Mouse (Mus musculus) left cerebral cortex, adult 18-20 months (tissue): ENCODE data around the gene Sipa1l2. TPM values are rescaled to one million over a fixed set of nuclear protein-coding genes. Genes with fewer than 3 reads are reported as not detected.

ENCODE experiments used
- DNase-seq, 2 experiments: peaks; one replicate each; pipeline ENCODE4 v3.0.0; 2021 to 2022; ENCODE audit warnings: low spot score in 2 of 2, mixed read lengths in 1 of 2
- total RNA-seq, 2 experiments: library from RNA; stranded (reverse); gene quantifications; 2 replicates each; pipeline ENCODE4 v1.2.3; 2021

Gene Sipa1l2
- total RNA-seq, 2 experiments from 2014 or later: 42.4 to 43.1 TPM

DNA sequence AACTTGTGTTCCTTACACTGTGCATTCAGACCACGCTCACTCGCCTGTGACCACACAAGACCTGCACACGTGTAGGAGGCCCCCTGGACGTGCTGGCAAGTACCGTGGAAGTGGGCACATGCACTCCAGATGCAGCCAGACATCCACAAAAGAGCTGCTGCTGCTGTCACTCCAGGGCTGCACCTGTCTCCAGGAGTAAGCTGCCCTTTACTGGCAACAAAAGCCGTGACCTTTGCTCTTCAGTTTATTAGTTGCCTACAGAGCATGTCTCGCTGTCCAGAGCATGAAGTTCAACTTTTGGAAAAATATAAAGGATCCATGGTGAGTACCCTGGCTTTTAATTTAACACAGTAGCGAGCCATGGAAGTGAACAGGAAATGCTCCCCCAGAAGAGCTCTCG is 98.2 kb downstream of the Sipa1l2 start:
- DNase-seq: no peak

DNA sequence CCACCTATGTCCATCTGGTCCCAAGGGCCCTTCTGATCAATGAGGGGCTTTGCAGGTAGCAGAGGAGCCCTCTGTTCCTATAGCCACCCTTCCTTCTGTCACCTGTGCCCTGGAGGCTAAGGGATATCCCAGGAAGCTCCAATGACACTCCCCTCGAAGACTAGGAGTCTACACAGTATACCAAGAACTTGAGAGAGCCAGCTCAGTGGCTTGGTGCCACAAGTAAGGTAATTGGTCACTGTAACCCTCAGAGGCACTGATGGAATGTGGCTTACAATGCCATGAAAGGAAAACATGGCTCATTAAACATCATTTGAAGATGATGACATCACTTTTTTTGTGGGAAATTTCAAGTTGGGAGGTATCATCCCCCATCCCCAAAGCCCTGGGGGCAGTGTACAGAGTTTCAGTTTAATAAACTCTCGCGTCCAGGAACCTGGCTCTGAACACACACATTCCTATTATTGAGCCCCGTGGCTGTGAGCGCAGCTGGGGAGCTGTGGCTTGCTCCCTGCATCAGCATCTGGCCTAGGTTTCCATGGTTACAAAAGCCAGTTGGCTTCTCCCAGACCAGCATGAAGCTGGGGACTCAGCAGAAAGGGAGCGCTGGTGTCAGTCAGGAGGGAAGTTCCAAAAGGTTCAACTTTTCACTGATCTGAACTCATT is 104.3 kb downstream of the Sipa1l2 start:
- DNase-seq: no peak

DNA sequence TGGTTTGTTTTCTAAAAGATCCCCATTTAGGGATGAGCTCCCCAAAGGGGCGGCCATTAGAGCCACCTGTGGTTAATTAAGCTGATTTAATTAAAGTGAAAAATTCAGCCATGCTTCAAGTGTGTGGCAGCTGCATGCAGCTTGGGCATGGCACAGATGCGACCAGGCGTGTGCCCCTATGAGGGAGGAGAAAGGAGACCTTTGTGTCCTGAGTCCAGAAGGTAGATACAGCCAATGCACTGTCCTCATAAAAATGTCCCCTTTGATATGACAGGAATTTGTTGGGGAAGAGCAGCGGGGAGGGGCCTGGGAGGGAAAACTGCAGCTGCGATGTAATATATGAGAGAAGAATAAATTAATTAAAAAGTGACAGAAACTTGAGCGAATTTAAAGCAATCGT is 106.7 kb downstream of the Sipa1l2 start:
- DNase-seq: no peak

DNA sequence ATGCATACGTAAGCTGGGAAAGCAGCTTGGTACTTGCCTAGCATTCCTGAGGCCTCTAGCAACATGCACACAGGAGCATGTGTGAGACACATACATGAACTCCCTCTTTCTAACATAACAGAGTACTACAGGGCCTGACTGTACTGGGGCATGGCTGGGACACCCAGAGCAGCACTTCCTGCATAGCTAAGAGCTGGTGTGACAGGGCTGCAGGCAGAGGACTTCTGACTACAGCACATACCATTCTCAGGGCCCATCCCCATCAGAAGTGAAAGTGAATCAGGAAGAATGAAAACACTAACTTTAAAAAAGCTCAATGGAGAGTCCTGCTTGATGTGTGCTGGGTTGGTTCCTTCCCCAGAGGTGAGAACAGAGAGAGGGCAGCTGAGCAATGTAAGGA is 108.1 kb downstream of the Sipa1l2 start:
- DNase-seq: no peak

DNA sequence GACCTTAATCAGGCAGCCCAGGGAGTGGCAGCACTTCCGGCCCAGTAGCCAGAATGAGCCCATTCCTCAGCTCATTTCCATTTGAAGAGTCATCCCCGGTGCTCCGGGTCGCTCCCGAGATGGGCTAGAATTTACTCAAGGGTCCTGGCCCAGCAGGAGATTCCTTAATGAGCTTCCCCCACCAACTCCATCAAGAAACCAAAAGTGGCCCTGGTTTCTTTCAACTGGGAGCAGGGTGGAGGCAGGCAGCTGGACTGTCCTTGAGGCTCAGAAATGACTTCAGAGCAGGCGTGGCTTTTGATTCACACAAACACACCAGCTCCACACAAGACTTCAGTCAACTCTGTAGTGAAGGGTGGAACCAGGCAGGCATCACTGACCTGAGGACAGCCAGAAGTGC is 109.0 kb downstream of the Sipa1l2 start:
- DNase-seq: no peak

DNA sequence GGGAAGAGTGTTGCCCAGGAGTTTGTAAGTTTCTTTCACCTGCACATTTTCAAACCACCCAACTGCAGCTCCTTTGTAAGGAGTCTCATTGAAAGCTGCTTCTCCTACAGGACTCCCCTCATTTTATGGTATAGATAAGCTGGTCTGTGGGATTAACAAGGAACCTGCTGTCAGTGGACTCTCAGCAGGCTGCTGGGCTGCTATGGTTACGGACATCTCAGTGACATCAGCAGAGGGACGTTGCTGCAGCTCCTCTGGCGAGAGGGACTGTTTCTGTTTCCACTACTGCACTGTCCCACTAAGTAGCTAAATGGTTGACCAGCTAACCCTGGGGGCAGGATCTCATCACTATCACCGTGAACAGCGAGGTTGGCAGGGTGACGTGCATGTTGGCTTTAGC is 120.6 kb downstream of the Sipa1l2 start:
- DNase-seq: no peak

DNA sequence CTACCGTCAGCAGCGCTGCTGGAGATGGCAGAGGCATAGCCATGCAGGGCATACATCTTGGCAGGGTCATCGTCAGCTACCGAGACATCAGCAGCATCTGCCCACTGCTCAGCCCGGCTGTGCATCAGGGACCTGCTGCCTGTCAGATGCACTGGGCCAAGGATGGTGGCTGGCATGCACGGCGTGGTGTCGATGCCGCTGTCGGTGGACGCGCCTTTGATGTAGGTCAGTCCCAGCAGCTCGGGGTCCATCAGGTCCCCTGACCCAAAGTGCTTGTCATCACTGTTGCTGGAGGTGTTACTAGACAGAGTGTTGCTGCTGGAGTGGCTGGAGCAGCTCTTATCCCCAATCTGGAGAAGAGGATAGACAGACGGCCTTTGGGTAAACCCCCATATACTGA is 122.1 kb downstream of the Sipa1l2 start:
- DNase-seq: no peak

DNA sequence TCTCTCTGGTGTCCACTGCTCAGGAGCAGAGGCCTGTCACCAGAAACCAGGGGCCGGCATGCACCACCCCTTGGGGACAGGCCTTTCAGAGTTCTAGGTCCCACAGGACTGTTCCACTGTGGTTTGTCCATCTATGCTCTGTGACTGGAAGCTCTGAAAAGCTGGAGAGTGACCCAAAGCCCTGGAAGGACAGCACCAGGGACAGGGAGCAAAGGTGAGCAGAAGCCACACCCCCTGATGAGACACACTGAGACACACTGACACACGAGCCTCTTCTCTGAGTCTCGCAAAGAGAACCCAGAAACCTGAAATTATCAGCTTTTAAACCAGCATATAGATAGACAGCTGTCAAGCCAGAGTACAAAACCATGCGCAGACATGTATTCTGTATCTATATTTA is 123.4 kb downstream of the Sipa1l2 start:
- no peak for DNase-seq

DNA sequence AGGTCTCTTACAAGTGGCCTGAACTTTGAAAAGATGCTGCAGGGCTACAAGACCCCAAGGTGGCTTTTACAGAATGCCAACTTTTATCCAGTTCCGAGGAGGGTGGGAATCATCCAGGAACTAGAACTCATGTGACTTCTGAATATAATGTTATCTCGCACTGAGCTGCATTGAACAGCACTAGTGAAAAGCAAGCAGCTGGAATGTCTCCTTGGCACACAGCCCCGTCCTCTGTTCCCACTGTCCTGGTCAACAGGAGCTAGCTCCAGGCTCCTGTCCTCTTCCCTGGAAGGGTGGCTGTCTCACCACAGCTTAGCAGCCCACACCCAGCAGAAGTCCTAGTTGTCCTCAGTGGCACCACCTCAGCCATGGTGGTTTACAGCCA is 124.4 kb downstream of the Sipa1l2 start:
- DNase-seq: no peak

DNA sequence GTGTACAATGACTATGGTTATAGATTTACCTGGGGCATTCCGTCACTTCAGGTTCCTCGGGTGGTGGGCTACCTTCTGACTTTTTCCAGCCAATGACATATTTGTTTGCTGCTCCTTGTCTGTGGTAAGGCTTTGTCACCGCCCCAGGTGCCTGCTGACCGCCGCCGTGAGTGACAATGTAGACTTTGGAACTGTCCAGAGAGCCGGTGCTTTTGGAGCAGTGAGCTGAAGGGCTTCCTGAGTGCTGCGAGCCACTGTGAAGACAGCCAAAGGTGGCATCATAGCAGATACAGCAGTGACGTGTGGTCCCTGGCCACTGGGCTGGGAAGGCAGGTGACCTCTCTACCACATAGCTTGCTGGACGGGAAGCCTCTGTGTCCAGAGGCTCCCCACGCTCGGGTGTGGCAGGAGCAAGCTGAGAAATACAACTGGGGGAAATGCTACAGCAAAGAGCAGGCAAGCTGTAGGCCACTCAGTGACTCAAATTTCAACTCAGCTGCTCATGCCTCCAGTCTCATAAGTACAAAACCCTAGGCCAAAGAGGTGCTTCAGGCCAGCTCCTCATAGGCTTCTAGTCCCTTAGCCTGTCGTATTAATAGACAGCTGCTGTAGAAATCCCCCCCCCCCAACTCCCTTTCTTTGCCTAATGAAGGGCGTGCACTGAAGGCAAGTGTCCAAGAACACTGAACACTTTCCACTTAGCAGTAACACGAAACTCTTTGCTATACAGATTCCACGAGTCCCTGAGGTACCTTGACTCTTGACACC is 125.0 kb downstream of the Sipa1l2 start:
- DNase-seq: no peak

DNA sequence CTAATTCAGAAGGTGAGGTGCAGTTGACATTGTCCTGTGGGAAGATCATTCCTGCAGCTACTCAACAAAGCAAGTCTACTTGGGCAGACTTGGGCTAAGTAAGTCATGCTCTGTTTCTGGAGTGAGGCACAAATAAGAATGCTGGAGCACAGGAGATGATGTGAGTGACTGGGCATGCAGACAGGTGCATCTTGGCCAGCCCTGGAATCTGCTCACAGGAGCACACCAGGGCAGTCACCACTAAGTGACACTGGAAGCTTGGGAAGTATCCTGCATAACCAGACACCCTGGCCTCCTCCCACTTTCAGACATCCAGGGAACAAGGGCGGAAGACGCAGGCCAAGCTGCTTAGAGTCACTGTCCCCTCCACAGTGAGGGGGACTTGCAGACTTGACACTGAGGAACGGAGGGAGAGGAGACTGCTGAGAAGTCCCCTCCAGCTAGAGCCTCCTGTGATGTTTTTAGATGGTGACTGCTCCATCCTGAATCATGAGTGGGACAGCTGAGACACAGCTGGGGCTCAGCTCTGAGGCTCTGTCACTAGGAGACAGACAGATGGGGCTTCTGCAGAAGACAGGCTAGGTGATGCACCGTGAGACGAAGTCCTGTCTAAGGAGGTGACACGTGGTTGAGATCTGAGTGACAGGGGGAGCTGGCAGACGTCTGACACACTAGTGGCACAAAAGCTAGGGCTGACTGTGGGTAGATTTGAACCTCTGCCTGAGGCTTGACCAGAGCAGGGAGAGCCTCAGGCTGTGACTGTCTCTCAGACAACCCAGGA is 134.1 kb downstream of the Sipa1l2 start:
- DNase-seq: no peak

DNA sequence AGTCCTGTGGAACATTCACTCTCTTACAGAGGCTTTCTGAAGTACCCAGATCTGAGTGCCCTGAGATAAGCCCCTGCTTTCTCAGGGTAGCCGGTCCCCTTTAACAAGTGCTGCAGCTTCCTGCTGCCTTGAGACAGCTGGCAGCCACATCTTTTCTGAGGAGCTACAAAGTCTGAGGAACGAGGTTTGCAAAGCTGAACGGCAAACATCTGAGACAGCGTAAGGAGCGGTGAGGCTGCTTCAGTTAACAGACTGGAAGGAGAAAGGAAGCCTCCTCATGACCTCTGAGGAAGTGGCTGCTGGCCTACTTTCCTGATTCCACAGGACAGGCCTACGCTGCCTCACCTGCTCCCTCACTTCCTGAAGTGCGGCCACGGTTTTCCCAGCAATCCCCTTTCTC is 135.5 kb downstream of the Sipa1l2 start:
- no peak for DNase-seq

DNA sequence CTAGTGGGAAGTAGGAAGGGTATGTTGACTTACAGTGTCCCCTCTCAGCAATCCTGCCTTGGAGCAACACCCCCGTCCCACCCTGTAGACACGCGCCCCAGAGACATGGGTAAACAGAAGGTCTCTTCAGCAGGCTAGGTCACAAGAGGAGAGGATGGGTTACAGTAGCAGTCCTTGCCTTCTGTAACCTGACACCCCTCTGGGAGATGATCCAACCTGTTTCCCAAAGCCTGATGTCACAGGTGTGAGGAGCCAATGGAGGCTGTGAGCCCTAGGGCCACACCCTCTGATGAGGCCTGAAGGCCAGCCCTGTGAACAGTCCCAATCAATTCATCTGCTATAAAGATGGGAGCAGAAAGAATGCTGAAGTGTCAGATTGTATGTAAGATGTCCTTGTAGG is 138.3 kb downstream of the Sipa1l2 start:
- DNase-seq: no peak

DNA sequence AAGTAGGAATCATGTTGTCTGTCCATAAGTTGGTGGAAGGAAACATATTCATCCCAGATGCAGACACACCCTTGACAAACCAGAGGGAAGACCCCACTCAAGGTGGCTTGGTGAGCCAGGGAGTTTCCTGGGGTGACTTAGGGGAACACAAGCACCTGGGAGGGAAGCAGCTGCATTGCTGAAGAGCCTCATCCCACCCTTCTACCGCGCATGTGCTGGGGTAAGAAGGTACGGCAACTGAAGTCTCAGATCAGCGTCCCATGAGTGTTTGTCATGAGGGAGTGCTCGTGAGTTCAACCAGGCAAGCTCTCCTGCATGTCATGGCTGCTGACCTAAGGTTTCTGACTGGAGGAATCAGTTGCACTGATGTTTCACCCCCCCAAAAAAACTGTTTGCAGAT is 138.8 kb downstream of the Sipa1l2 start:
- DNase-seq: no peak

DNA sequence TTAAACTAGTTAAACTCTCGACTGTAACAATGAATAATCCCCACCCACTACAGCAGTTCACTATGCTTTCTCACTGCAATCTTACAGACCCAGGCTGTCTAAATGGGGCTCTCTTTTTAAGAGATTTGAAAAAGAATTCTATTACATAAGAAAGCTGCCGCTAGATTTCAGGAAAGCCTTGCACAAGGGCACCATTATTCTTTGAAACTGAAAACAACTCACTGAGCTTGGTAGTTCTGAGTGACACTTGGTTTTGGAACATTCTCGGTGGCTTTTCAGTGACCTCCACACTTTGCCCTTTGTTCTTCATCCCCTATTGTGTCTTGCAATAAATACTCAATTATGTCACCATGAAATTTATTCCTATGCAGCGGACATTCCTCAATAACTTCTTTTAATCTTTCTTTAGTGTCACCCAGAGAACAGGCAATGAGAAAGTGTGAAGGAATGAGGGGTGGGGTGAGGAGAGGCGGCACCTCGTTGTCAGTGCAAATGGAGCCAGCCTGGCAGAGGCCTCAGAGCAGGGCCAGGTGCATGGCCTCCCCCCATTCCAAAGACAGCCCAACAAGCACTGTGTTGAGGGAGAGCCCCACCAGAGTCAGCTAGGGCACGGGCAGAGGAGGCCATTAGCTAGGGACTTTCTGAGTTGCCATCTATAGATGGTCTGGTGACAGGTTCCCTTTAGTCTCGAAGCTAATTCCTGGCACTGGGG is 140.5 kb downstream of the Sipa1l2 start:
- no peak for DNase-seq

DNA sequence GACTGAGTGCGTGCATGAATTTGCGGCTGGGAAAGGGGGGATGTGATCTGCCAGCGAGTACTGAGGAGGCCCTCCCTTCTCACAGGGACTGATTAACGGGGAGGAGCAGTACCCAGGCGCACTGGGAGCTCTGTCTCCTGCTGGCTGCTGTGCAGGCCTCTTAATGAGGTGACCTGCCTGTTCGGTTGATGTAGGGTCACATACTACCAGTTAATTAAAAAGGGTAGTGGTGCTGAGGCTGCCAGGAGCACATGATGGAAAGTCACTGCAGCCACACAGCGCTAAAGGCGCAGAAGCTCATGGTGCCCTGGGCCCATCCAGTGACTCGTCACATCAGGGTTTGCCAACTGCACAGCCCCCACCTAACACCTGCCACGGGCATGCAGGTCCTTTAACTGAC is 145.7 kb downstream of the Sipa1l2 start:
- no peak for DNase-seq

DNA sequence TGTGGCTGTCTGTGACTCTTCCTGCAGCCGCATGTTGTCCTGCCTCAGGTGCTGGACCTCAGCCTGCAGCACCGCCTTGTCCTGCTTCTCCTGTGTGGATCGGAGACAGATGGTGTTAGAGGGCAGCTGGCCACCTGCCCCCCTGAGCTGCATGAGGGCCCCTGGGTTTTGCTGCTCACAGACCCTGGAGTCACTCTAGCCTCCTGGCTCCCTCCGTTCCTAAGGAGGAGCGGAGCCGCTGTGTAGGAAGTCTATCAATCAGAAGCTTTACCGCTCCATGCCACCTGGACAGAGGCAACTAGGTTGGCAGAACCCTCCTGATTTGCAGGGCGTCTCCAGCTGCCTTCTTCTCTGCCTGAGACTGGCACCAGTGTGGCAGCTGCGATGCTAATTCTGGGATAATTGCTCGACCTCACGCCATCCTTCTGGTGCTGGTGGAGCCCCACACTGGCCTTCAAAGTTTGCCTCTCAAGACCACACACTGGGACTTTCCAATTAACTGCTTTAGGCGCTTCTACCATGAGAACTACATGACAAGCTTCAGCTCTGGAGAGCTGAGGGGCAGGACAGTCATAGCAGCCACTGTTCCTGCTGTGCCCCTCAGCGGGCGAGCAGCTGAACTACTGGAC is 150.3 kb downstream of the Sipa1l2 start:
- no peak for DNase-seq

DNA sequence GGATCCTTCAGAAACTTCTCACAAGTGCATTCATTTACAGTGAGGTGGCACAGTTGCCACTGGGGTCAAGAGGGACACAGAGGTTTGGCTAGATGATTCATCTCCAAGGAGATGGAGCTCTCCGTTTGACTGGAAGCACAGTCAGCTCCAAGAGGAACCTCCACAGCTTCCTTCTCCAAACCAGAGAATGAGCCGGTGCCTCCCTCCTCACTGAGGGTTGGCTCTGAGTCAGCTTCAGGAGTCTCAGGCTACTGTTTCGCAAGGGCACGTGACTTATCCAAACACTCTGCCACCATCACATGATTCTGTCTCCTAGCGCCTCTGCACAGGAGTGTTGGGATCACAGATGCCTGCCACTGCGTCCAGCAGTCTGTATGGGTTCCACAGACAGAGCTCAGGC is 153.5 kb downstream of the Sipa1l2 start:
- no peak for DNase-seq

DNA sequence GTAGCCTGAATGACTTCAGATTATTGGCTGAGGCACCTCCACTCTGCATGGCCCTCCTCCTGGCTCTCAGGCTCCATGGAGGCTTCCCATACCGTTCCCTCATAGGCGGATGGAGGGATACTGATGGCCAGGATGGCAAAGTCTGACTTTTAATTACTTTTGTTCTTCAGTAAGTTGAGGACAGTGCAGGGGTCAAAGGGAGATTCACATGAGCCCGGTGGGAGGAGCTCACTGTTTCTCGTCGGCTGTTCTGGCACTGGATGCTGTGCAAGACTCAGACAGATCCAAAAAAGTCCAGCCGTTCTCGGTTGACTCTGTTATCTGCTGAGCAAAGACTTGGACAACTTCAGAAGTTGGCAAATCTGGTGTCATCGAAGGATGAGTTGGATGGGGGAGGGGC is 155.0 kb downstream of the Sipa1l2 start:
- no peak for DNase-seq

DNA sequence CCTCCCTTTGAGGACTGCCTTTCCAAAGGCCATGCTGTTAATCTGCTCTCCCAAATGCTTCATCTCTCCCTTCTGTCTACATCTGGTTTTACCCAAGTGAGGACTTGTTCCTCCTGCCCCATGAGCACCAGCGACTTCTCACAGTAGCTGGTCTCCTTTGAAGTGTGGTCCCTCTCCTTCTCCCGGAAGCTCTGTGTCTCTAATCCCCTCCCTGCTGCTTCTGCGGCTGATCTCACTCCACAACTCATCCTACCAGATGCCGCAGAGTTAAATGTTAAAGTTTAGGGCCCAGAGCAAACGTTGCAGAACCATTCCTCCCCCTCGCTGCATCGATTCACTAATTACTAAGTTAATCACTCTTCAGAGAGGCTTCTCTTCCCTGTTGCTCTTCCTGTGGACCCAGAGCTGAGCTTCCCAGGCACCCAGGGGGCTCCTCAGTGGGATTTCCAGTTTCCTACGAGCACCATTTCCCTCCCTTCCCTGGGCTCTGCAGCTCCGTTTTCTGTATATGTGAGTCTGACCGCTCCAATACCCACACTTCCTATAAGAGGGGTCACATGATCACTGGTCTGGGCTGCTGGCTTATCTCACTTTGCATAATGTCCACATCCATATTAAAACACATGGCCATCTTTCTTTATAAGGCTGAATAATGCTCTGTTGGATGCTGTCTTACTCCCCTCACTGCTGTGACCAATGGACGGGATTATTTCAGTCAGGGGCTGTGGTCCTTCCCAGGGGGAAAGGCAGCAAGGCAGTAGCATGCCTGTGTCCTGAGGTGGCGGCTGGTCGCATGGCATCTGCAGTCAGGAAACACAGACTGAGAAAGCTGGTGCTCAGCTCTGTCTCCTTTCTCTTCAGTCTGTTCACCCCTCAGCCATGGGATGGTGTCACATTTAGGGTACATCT is 156.4 kb downstream of the Sipa1l2 start:
- DNase-seq: no peak
